Mouse (Mus musculus) lung, adult 2 months (tissue): ENCODE results near the gene Treml2. TPM values are rescaled to one million over a fixed set of nuclear protein-coding genes. Genes with fewer than 3 reads are reported as not detected.

Experiments
- DNase-seq: peaks from one replicate; pipeline ENCODE4 v3.0.0; 2022
- H3K4me1 ChIP-seq: fragments of 200-500 bp; 2 replicates; pipeline ENCODE4 v1.6.1; 2011; ENCODE audit warnings: low read length; ENCODE audit not compliant: control insufficient read depth, insufficient read depth
- H3K4me3 ChIP-seq: fragments of 200-500 bp; replicated peaks from 2 replicates; pipeline ENCODE3; 2011; ENCODE audit warnings: low read depth, mild to moderate bottlenecking, control low read depth, low read length; ENCODE audit errors: extremely low read depth
- CTCF ChIP-seq: fragments of 200-500 bp; IDR thresholded peaks from 2 replicates; pipeline ENCODE4 v1.5.1; 2011; ENCODE audit warnings: mild to moderate bottlenecking, low read length, control low read depth; ENCODE audit not compliant: insufficient read depth
- POLR2A ChIP-seq: fragments of 200-500 bp; IDR thresholded peaks from 2 replicates; pipeline ENCODE4 v1.6.1; 2011; ENCODE audit warnings: low read depth, mild to moderate bottlenecking, control low read depth, low read length, borderline replicate concordance; ENCODE audit errors: extremely low read depth
- WGBS: fragments of 180-500 bp; shearing (Covaris S2); methylation state at CpG from one replicate; pipeline ENCODE4 v1.1.7; 2018; 5-methylcytosine and 5-hydroxymethylcytosine counted together
- polyA plus RNA-seq: library from polyadenylated mRNA; depleted of rRNA; stranded (reverse); fragments of >200 nt; gene quantifications from 2 replicates; pipeline ENCODE4 v1.2.3, GENCODE M21; 2012; rRNA removed

Treml2 gene
- 3.0 and 6.0 TPM in 2 replicates for polyA plus RNA-seq

DNA sequence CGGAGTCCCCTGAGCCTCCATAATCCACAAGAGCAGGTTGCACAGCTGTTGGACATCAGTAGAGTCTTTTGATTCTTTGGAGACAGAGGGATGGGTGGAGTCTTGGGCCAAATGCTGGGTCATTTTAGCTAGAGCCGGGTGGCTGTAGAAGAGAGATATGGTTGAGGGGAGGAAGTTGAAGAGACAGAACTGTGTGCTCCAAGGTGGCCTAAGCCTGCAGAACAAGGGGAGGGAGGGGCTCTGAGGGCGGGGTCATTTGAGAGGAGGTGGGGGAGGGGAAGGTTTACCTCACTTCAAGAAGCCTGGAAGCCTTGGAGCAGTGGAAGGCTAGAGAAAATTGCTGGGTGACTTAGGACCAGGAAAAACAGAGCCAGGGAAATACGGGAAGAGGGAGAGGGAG is at the start of gene Treml2:
TSS of gene Treml2 (plus strand) at position 296 of the 400 bp plus-strand sequence.
- TF ChIP-seq POLR2A (no peak), CTCF (no peak)
- Histone ChIP-seq H3K4me1 (no peaks in the 10 kb centered on the region), H3K4me3 (peak within 1 kb of the TSS; percentile 58)
- no peak for DNase-seq
- 22% methylated on average over 3 of the region's 4 CpGs for WGBS

DNA sequence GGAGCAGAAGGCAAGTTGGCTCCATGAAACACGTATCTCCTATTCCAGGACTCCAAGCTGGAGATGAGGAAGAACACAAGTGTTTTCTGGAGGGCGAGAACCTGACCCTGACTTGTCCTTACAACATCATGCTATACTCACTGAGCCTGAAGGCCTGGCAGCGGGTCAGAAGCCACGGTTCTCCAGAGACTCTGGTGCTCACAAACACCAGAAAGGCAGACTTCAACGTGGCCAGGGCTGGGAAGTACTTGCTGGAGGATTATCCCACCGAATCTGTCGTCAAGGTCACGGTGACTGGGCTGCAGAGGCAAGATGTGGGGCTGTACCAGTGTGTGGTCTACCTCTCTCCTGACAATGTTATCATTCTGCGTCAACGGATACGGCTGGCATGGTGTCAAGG is 49.8 kb upstream of the Treml2 start:
- H3K4me3 ChIP-seq, result no peak overlapping the region
- TF ChIP-seq POLR2A, result no peak
- no peak for TF ChIP-seq CTCF
- DNase-seq, result no peak
- no peaks in the 10 kb centered on the region for H3K4me1 ChIP-seq
- WGBS, result 68% methylated on average over 11 of the region's 11 CpGs

DNA sequence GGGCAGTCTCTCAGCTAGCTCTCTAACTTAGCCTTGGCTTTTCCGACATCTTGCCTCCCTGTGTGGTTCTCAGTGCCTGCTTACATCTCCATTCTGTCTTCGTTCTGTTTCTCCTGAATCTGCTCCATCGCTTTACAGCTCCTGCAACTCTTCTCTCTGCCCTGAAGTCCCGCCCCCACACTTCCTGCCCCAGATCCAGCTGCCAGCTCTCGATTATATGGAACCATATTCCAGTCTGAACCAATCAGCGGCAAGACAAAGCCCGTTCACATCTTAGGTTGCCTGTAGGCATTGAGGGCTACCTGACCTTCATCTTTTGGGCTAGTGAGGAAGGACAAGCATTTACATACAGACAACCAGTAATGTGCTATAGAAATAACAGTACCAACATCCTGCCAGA is 48.7 kb upstream of the Treml2 start:
- no peak for DNase-seq
- WGBS, result 82% methylated on average over 7 of the region's 7 CpGs
- Histone ChIP-seq H3K4me3 (no peak overlapping the region), H3K4me1 (no peaks in the 10 kb centered on the region)
- no peak for TF ChIP-seq POLR2A
- TF ChIP-seq CTCF, result no peak

DNA sequence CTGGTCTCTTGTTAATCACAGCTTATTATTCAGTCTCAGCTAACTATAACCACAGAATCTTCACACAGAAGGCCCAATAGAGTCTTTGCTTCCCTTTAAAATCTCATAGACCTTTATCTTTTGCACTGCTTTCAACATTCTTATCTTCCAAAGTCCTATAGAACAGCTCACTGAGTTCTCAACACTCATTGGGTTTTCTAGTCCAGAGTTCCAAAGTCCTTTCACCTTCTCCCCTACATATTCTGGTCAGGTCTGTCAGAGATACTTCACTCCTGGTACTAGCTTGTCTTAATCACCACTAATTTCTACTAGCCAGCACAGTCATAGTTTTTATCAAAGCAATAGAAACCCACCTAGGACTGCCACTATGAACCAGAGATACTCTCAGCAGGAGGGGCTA is 42.7 kb upstream of the Treml2 start:
- no peak overlapping the region for H3K4me3 ChIP-seq
- DNase-seq, result no peak
- TF ChIP-seq CTCF (no peak), POLR2A (no peak)
- H3K4me1 ChIP-seq, result no peaks in the 10 kb centered on the region

DNA sequence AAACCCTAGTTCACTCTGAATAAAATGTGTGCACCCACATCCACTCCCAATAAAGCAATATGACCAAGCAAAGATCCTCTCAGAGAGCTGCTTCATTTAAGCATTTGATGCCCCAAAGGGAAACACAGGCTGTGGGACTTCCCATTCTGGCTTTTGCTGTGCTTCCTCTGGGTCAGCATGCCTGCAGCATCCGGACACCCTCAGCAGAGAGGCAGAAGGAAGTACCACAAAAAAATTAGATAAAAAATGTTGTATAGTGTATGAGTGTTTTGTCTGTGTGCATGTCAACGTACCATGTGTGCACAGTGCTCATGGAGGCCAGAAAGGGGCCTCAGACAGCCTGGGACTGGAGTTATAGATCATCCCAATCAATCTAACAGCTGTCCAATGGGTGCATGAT is 37.4 kb upstream of the Treml2 start:
- 61% methylated on average over 2 of the region's 2 CpGs for WGBS

DNA sequence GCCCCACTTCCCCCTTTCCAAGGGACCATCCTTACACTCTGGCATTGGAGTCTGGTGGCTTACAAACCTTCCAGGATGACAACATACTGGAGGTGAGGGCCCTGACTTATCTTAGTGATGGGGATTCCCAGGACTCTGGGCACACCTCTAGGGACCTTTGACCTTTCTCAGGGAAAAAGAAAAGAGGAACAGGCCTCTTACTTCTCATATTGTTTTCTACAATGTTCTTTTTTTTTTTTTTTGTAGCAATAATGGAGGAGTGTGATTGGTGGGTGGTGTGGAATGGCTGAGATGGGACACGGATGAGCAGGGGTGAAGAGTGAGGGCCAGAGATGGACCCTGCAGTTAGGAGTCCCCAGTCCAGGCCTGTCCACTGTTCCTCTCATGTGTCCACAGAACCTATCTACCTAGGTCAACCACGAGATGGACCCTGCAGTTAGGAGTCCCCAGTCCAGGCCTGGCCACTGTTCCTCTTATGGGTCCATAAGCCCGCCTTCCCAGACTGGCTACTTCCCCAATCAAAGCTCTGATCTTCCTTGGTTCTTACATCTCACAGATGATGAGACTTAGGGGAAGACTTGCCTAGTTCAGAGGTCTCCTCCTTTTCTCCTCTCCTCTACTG is 35.4 kb upstream of the Treml2 start, which contains the start of gene Treml4:
TSS of gene Treml4 (plus strand) at position 555 of the 622 bp plus-strand sequence.
- Histone ChIP-seq H3K4me1 (no peaks in the 10 kb centered on the region), H3K4me3 (no peak within 1 kb of the TSS)
- TF ChIP-seq POLR2A, result no peak
- no peak for TF ChIP-seq CTCF
- 87% methylated on average over 3 of the region's 3 CpGs for WGBS
- no peak for DNase-seq

More for the DNA sequence above, 37.4 kb upstream of the Treml2 start:
- DNase-seq, result no peak
- no peaks in the 10 kb centered on the region for H3K4me1 ChIP-seq
- no peak overlapping the region for H3K4me3 ChIP-seq
- TF ChIP-seq CTCF, result no peak

DNA sequence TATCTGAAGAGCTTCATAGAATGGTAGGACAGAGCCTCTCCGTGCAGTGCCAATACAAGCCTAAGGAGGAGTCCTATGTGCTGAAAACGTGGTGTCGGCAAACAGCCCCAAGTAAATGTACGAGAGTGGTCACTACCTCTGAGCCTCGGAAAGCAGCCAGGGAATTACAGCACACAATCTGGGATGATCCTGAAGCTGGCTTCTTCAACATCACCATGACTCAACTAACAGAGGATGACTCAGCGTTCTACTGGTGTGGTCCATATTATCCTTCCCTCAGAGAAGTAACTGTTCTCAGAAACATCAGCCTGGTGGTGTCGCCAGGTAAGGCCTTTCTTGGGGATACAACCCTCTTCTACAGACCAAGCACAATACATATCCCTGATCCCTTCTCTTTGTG is 34.6 kb upstream of the Treml2 start:
- WGBS, result 87% methylated on average over 7 of the region's 7 CpGs
- H3K4me3 ChIP-seq, result no peak overlapping the region
- no peak for TF ChIP-seq POLR2A
- no peak for TF ChIP-seq CTCF
- DNase-seq, result no peak
- no peaks in the 10 kb centered on the region for H3K4me1 ChIP-seq

DNA sequence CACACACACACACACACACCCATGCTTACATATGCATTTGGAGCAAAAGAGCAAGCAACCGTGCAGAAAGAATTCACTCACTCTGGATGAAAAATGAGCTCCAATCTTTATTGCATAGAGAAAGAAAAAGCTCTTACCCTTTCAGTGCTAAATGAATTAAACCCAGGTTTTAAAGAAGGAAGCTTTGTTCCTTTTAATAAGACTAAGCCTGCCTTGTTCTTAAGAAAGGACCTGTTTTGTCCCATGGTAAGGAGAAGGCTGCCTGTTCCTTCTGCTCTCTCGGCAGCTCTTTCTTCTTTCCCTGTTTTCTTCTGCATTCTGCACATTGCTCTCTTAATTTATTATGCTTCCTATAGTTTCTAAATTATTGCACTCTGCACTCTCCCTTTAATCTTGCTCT is 33.2 kb upstream of the Treml2 start:
- WGBS, result 29% methylated on average over 2 of the region's 2 CpGs
- no peak for TF ChIP-seq CTCF
- Histone ChIP-seq H3K4me3 (no peak overlapping the region), H3K4me1 (no peaks in the 10 kb centered on the region)
- DNase-seq, result no peak

DNA sequence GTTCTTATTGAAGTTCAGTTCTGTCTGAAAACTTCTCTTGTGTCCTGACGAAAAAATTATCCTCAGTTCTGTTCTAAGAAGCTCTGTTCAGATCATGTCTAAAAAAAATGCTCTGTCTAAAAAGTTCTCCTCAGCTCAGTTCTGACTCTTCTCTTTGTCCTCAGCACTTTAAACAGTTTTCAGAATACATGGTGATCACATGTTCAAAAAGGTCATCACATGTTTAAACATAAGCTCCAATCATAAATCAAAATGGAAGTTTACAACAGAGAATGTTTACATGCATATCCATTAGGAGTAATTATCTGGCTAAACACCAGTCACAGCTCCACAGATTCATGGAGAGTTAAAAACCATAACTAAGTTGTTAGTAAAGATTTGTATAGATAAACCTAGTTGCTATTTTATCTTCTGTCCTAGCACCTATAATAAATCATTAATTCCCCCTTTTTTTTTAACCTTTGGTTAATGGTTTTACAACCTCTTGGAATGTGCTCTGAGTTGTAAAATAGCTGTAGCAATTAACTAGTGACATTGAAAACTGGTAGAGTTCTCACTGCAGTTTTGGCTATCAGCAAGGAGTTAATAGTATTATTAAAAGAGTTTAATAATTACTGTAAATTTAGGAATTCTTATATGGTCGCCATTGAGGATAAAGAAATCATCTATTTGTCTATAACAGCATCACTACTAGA is 32.5 kb upstream of the Treml2 start:
- DNase-seq, result no peak
- no peaks in the 10 kb centered on the region for H3K4me1 ChIP-seq
- 43% methylated on average over 2 of the region's 2 CpGs for WGBS
- H3K4me3 ChIP-seq, result no peak overlapping the region
- TF ChIP-seq POLR2A, result no peak
- no peak for TF ChIP-seq CTCF

DNA sequence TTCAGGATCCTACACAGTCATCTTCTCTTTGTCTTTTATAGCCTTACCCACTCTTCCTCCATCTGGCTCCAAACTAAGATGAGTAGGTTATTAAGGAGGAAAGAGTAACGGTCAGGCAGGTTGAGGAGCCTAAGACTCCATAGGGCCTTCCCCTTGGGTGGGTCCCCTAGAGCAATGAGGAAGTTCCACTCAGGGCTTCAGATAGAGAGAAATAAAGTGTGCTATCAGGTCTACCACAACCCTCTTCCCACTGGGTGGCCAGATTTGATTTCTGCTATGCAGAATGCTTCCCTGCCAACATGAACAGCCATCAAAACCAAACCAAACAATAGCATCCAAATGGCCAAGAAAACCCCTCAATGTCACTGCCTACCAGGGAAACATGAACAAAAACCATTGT is 31.7 kb upstream of the Treml2 start:
- H3K4me3 ChIP-seq, result no peak overlapping the region
- H3K4me1 ChIP-seq, result no peaks in the 10 kb centered on the region
- WGBS, result 79% methylated on average over 1 of the region's 1 CpGs
- TF ChIP-seq POLR2A (no peak), CTCF (no peak)
- no peak for DNase-seq
